9 mouse cellular contexts compared by ENCODE assay signal in the genomic region with DNA sequence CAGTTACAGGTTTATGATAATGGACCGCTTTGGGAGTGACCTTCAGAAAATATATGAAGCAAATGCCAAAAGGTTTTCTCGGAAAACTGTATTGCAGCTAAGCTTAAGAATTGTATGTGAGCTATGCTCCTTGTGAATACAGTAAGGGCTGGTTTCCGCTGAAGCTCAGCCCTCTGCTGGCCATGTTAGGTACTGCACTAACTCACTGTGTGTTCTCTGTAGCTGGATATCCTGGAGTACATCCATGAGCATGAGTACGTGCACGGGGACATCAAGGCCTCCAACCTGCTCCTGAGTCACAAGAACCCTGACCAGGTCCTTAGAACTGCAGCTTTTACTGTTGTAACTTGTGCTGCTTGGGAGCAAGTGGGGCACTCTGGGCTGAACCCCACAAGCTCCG. TPM values are rescaled to one million over a fixed set of nuclear protein-coding genes. Genes with fewer than 3 reads are reported as not detected.
A peak's percentile ranks its signal among the peaks of the same experiment; 100 is the strongest.
DNase-seq lines count a peak whose midpoint lies in the region; ATAC-seq and TF ChIP-seq lines count a peak whose summit lies in the region.
"Had no signal": no experiment of that assay in that cellular context is flagged by ENCODE, and none has a peak within 500 bp of the region (broad histone marks: within the 10 kb centered on the region; RNA-seq: fewer than 3 reads in every experiment).

No protein-coding gene starts in this region.

- 44% methylated on average over 6 of the region's 6 CpGs for WGBS in liver, embryonic 12.5 days (ENCODE audit: insufficient replicate concordance)
- 32% methylated on average over 6 of the region's 6 CpGs for WGBS in stomach, postnatal 0 days

- H3K4me1 ChIP-seq in liver, embryonic 12.5 days = no peaks in the 10 kb centered on the region
- H3K4me1 ChIP-seq in stomach, postnatal 0 days (replicated peaks; ENCODE audit: control insufficient read depth, insufficient read depth) = no peaks in the 10 kb centered on the region
- H3K4me1 ChIP-seq: embryonic facial prominence, embryonic 13.5 days had no signal

- peak; percentile 70 for ATAC-seq in liver, embryonic 12.5 days
- peak; percentile 65; the same call in 1 of the 2 replicates for ATAC-seq in stomach, postnatal 0 days (ENCODE audit: low FRiP score, low TSS enrichment)

- H3K9me3 ChIP-seq in liver, embryonic 12.5 days (replicated peaks) = no peaks in the 10 kb centered on the region
- no peaks in the 10 kb centered on the region for H3K9me3 ChIP-seq in stomach, postnatal 0 days (ENCODE audit: control insufficient read depth, low read length)
- H3K9me3 ChIP-seq: embryonic facial prominence, embryonic 13.5 days had no signal

- no peak overlapping the region for H3K27ac ChIP-seq in liver, embryonic 12.5 days
- no peak overlapping the region for H3K27ac ChIP-seq in stomach, postnatal 0 days (replicated peaks)
- H3K27ac ChIP-seq: embryonic facial prominence, embryonic 13.5 days had no signal

- TF ChIP-seq EP300 in stomach, postnatal 0 days (optimal IDR thresholded peaks at IDR 0.05) = no peak

- no peak overlapping the region for H3K4me3 ChIP-seq in liver, embryonic 12.5 days
- H3K4me3 ChIP-seq in stomach, postnatal 0 days (ENCODE audit: low read depth, low read length) = no peak overlapping the region
- H3K4me3 ChIP-seq: embryonic facial prominence, embryonic 13.5 days had no signal

- peak; percentile 96 for TF ChIP-seq CTCF in stomach, postnatal 0 days (IDR thresholded peaks at IDR 0.05; ENCODE audit: low read depth)

- H3K9ac ChIP-seq in liver, embryonic 12.5 days = no peak overlapping the region
- no peak overlapping the region for H3K9ac ChIP-seq in stomach, postnatal 0 days (ENCODE audit: low read length)
- H3K9ac ChIP-seq: embryonic facial prominence, embryonic 13.5 days had no signal

- H3K27me3 ChIP-seq in liver, embryonic 12.5 days (replicated peaks) = no peaks in the 10 kb centered on the region
- H3K27me3 ChIP-seq in stomach, postnatal 0 days (ENCODE audit: control insufficient read depth, insufficient read depth, low read length) = no peaks in the 10 kb centered on the region
- H3K27me3 ChIP-seq: embryonic facial prominence, embryonic 13.5 days had no signal

- no peak overlapping the region for H3K4me2 ChIP-seq in liver, embryonic 12.5 days
- H3K4me2 ChIP-seq in stomach, postnatal 0 days (replicated peaks; ENCODE audit: low read depth) = no peak overlapping the region
- H3K4me2 ChIP-seq: embryonic facial prominence, embryonic 13.5 days had no signal

- peaks cover 94% of the 10 kb centered on the region for H3K36me3 ChIP-seq in liver, embryonic 12.5 days
- no peaks in the 10 kb centered on the region; the same call in 1 of the 2 replicates for H3K36me3 ChIP-seq in stomach, postnatal 0 days (ENCODE audit: control insufficient read depth, insufficient read depth, low read length)

- peak; percentile 73 for DNase-seq in A20 (ENCODE audit: low read depth, low spot score)
- peak; percentile 82 to 83 for DNase-seq in adrenal gland, adult 18-20 months (ENCODE audit: low spot score in 2 of 2)
- DNase-seq in embryo, embryonic 10 days (ENCODE audit: low spot score) = peak; percentile 88
- peak; percentile 36 for DNase-seq in gastrocnemius, postnatal 25 days
- peak; percentile 90 for DNase-seq in kidney, postnatal 10 days
- peak; percentile 86 for DNase-seq in neural tube, embryonic 10.5 days (ENCODE audit: extremely low spot score, low spot score)
- DNase-seq in stomach, postnatal 0 days (ENCODE audit: low spot score) = peak; percentile 79

RNA-seq across cellular contexts. Expression of a gene that starts 45.8 kb away (rescaled TPM):
- total RNA-seq in adrenal gland, adult 18-20 months (2021) = 10 to 100 TPM; 13.1 to 14.4 TPM
- 1 to 10 TPM; 3.0 to 3.4 TPM for total RNA-seq in gastrocnemius, postnatal 25 days (2021)
- polyA plus RNA-seq in liver, embryonic 12.5 days (2016; fragmentation: Nextera tagmentation; extraction: Ambion mirVana) = 136 and 141 TPM in 2 replicates
- 23.9 and 26.7 TPM in 2 replicates for polyA plus RNA-seq in stomach, postnatal 0 days (2015; fragmentation: Nextera tagmentation; extraction: Ambion mirVana)

Comparison
In these comparisons a context has a peak if more than half of its experiments do, and no peak if none do; other contexts are left out.
1. DNase-seq: peak in every context shown above with its lines; median percentile 90 in kidney, postnatal 10 days; 88 in embryo, embryonic 10 days; 86 in neural tube, embryonic 10.5 days; 82 in adrenal gland, adult 18-20 months; 79 in stomach, postnatal 0 days; 73 in A20; 36 in gastrocnemius, postnatal 25 days.